Mouse (Mus musculus) T-helper 17 cell (primary cell): ENCODE results near the gene Gm21293.
"Not testable (repeated sequence)": the region's sequence is repeated elsewhere in the genome, so short reads cannot be mapped to it uniquely, and the experiment has no call there.

Experiments used
- in situ Hi-C, 2 experiments: fragments of 300-600 bp; cut with MboI, MseI; formaldehyde crosslinking; loops; 1 replicate in 1 of 2; 2 replicates in 1 of 2; pipeline ENCODE4 v1.15.1; 2025; ENCODE audit warnings: high pct_unique_total_duplicates in 2 of 2

Gm21293 gene

GRCm38 (mm10) chr10:104142687-104143086, at the start of gene Gm21293:
Gm21293 (plus strand) TSS chr10:104142987.
- in situ Hi-C loops: not testable (repeated sequence)

GRCm38 (mm10) chr10:104110044-104110443, 32.7 kb upstream of the Gm21293 start:
- in situ Hi-C loops: no loop called here

- in situ Hi-C loops: no loop called here
Measured at GRCm38 (mm10) chr10:104118312-104118711, 24.5 kb upstream of the Gm21293 start.

- in situ Hi-C loops: loop anchor here in 1 of 2 experiments (10.0 kb wide), 1 partner anchor 54 kb away; no protein-coding TSS in a partner anchor
Measured at GRCm38 (mm10) chr10:104151197-104151596, 8.4 kb downstream of the Gm21293 start, which contains the start of gene Gm6763. Gm6763 (plus strand) TSS chr10:104151497.

GRCm38 (mm10) chr10:104159706-104160105, 16.9 kb downstream of the Gm21293 start, which contains the start of gene Gm8764:
Gm8764 (plus strand) TSS chr10:104160006.
- in situ Hi-C loops: loop anchor here in 1 of 2 experiments (10.0 kb wide), 1 partner anchor 45 kb away; no protein-coding TSS in a partner anchor

GRCm38 (mm10) chr10:104168215-104168614, 25.4 kb downstream of the Gm21293 start, which contains the start of gene Gm21304:
Gm21304 (plus strand) TSS chr10:104168515.
- in situ Hi-C loops: loop anchor here in 1 of 2 experiments (5.0 kb wide), 1 partner anchor 34 kb away; no protein-coding TSS in a partner anchor

- in situ Hi-C loops: loop anchor here in 1 of 2 experiments (5.0 kb wide), 1 partner anchor 39 kb away; no protein-coding TSS in a partner anchor
Measured at GRCm38 (mm10) chr10:104176724-104177123, 33.9 kb downstream of the Gm21293 start, which contains the start of gene Gm21312. Gm21312 (plus strand) TSS chr10:104177024.

GRCm38 (mm10) chr10:104185233-104185632, 42.4 kb downstream of the Gm21293 start, which contains the start of gene Gm20765:
Gm20765 (plus strand) TSS chr10:104185533.
- in situ Hi-C loops: loop anchor here in 1 of 2 experiments (5.0 kb wide), 1 partner anchor 48 kb away; no protein-coding TSS in a partner anchor

- in situ Hi-C loops: not testable (repeated sequence)
Measured at GRCm38 (mm10) chr10:104193742-104194141, 51.0 kb downstream of the Gm21293 start, which contains the start of gene Gm4340. Gm4340 (plus strand) TSS chr10:104194042.
